Mouse (Mus musculus) B cell, adult 62 days (primary cell): ENCODE data around the gene Gls2. TPM values are rescaled to one million over a fixed set of nuclear protein-coding genes. Genes with fewer than 3 reads are reported as not detected.

Experiments
- total RNA-seq: library from RNA; stranded (reverse); gene quantifications from 4 replicates; pipeline ENCODE4 v1.2.4, GENCODE M21; 2023

Gene Gls2
- total RNA-seq = not detected in 4 replicates

DNA sequence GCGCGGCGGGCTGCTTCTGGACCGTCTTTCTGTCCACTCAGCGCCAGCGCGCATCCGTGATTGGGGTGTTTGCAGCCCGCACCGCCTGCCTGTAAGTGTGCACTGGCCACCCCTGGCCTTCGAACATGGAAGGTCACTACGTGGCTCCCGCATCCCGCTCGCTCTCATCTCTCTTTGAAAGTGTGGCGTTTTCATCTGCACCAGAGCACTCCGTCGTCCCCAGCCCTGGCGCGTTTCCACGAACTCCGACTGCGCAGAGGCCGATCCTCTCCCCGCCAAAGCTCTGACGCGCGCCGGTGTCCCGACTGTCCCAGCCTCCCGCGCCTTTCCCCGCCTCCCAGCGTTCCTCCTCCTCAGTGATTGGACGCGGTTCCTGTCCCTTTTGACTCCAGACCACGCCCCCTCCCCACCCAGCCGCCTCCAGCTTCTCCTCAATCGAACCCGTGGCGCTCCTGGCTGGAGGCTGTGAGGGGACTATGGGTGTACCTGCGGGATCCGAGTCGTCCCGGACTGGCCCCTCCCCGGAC lies at the start of gene Gls2:
Gene Gls2 (plus strand): TSS at position 434 of the 527 bp plus-strand sequence.

DNA sequence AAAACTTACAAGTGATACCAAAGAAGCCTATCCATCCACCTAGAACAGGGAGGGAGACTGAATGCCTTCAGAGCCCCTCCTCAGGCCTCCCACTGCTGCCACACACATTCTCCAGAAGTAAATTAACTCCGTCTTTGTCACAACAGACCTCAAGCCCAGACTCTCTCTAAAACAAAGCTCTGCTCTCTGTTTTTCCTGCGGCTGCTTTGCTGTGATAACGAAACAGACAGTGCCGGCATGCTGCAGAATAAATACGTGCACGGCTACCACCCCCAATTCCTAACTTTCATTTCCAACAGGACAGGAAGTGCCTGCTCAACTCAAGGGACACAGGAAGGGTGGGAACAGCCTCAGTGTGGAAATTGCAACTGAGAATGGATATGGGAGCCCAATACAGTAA lies 14.3 kb upstream of the Gls2 start, which contains the start of gene Rbms2:
Gene Rbms2 (minus strand): TSS at position 309 of the 400 bp plus-strand sequence.

DNA sequence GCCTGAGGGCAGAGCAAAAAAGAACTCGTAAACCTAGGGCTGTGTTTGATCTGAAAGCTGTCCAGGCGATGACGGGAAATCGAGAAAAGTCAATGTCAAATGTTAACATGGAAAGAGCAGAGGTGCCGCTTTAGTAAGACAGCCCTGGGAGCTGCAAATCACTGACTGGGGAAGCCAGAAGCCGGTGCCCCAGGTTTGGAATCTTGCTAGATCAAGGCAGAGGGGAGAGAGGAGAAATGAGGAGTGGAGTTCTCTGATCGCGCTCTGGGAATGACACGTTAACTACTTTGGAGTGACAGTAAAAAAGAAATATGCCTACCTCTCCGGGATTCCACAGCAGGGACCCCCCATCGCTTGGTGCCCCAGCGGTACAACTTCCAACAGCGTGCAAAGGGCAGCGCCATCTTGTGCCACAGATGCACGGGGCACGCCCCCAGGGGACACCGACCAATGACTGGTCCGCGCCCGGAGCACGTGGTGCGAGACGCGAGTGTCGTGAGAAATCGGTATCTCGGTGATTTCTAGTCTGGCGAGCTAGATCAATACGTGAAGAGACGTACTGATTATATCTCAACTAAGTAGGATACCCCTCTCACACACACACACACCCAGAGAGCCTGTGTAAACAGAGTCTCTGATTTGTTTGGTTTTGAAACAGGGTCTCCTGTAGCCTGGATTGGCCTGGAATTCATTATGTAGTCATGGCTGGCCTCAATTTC lies 17.3 kb downstream of the Gls2 start, which contains the start of gene Spryd4:
Gene Spryd4 (minus strand): TSS at position 418 of the 719 bp plus-strand sequence.

DNA sequence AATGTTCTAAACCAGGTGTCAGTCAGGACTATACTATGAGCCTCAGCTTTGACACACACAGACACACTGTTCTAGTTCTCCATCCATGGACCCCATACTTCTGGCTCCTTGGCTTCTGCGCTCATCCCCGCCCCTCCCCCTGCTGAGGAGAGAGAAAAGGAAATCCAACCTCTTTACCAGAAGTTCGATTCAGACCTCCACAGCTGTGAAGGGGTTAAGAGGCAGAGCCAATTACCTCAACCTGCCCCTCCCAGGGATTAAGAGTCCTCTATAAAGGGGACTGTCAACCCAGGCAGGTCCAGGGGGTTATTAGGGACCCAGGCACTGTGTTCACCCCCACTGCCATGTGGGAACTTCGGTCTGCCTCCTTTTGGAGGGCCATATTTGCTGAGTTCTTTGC lies 31.3 kb downstream of the Gls2 start, which contains the start of gene Mip:
Gene Mip (plus strand): TSS at position 301 of the 400 bp plus-strand sequence.

DNA sequence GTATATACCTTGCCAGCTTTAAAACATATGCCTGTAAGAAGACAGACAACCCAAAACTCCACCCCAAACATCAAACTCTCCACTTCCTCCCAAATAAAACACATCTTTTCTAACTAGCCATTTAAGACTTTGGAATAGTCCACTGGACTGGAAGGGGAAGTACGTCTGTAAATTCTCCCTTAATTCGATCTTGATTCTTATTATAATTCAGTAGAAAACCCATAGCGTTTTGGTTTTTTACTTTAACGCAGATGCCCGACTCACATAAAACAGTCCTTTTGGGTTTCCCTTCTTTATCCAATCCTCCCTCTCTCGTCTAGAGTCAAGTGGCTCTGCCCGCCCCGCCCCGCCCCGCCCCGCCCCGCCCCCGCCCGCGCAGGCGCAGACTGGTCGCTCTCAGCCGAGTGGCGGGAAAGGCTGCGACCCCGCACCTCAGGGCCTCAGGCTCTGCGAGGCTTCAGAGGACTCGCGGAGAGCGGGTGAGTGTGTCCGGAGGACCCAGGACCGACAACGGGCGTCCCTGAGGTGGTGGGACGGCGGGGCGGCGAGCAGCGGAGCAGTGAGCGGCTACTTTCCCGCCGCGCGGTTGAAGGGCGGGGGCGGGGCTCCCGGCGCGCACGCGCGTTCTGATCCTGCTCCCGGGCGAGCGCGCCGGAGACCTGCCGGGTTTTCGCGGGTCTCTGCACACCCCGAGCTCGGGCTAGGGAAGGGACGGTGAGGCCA lies 37.6 kb downstream of the Gls2 start, which contains the start of gene Timeless:
Gene Timeless (plus strand): TSS at position 369 of the 723 bp plus-strand sequence.

DNA sequence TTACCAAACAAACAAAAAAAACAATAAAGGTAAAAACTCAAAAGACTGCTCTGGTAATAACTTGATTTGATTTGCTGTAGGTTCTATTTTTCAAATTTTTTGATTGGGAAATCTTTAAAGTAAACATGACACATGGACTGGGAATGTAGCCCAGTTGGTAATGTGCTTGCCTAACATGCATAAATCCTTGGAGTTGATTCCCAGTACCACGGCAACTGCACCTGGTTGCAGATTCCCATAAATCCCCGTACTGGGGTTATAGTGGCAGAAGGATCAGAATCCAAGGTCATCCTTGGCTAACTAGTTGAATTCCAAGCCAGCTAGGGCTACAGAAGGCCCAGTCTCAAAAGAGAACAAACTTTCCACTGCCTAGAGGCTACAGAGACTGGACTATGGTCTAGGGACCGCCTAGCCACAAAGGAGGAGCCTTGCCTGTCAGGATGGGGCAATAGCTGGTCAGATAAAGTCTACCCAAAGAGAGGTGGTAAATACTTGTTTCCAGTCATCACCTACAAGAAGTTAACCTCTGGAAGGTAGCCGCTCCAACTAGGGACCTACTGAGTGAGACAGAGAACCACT lies 59.5 kb downstream of the Gls2 start, which contains the start of gene Apon:
Gene Apon (plus strand): TSS at position 420 of the 579 bp plus-strand sequence.

Other genes with a start within 250 kb of the Gls2 start
- not detected in 4 replicates for gene Hsd17b6, start 186.8 kb upstream of the Gls2 start, total RNA-seq
- gene Prim1, start 179.3 kb upstream of the Gls2 start, total RNA-seq = 13.5 to 17.2 TPM (median 14.0 TPM) in 4 replicates
- gene Naca, start 158.9 kb upstream of the Gls2 start, total RNA-seq = 587 to 616 TPM (median 605 TPM) in 4 replicates
- gene Ptges3, start 135.5 kb upstream of the Gls2 start, total RNA-seq = 110 to 153 TPM (median 131 TPM) in 4 replicates
- gene Atp5b, start 111.2 kb upstream of the Gls2 start, total RNA-seq = 523 to 608 TPM (median 568 TPM) in 4 replicates
- gene Baz2a, start 102.9 kb upstream of the Gls2 start, total RNA-seq = 124 to 141 TPM (median 134 TPM) in 4 replicates
- gene Rbms2, start 14.2 kb upstream of the Gls2 start, total RNA-seq = 43.9 to 52.8 TPM (median 47.8 TPM) in 4 replicates
- 12.3 to 17.4 TPM (median 15.1 TPM) in 4 replicates for gene Spryd4, start 17.4 kb downstream of the Gls2 start, total RNA-seq
- gene Mip, start 31.4 kb downstream of the Gls2 start, total RNA-seq = not detected in 4 replicates
- gene Timeless, start 37.6 kb downstream of the Gls2 start, total RNA-seq = 13.7 to 23.7 TPM (median 16.3 TPM) in 4 replicates
- gene Apon, start 59.6 kb downstream of the Gls2 start, total RNA-seq = not detected in 4 replicates
- gene Apof, start 74.2 kb downstream of the Gls2 start, total RNA-seq = 0.75 to 1.4 TPM (median 0.93 TPM) in 4 replicates
- gene Stat2, start 76.1 kb downstream of the Gls2 start, total RNA-seq = 110 to 128 TPM (median 114 TPM) in 4 replicates
- not detected in 4 replicates for gene Il23a, start 104.3 kb downstream of the Gls2 start, total RNA-seq
- 62.2 to 69.4 TPM (median 65.8 TPM) in 4 replicates for gene Pan2, start 108.9 kb downstream of the Gls2 start, total RNA-seq
- 18.8 to 20.8 TPM (median 19.5 TPM) in 4 replicates for gene Cnpy2, start 128.0 kb downstream of the Gls2 start, total RNA-seq
- 101 to 110 TPM (median 110 TPM) in 4 replicates for gene Cs, start 143.3 kb downstream of the Gls2 start, total RNA-seq
- 28.6 to 37.3 TPM (median 32.6 TPM) in 4 replicates for gene Coq10a, start 174.5 kb downstream of the Gls2 start, total RNA-seq
- gene Ankrd52, start 182.7 kb downstream of the Gls2 start, total RNA-seq = 67.5 to 68.6 TPM (median 68.3 TPM) in 4 replicates
- not detected in 4 replicates for gene Slc39a5, start 206.8 kb downstream of the Gls2 start, total RNA-seq
- 39.1 to 49.2 TPM (median 47.1 TPM) in 4 replicates for gene Nabp2, start 217.0 kb downstream of the Gls2 start, total RNA-seq
- gene Rnf41, start 217.2 kb downstream of the Gls2 start, total RNA-seq = 61.4 to 67.3 TPM (median 65.5 TPM) in 4 replicates